Mouse (Mus musculus) heart, adult 2 months (tissue): ENCODE measurements around the gene Cadm2.

ENCODE experiments used
- CTCF ChIP-seq: fragments of 200-600 bp; IDR thresholded peaks from 2 replicates; pipeline ENCODE4 v1.8.1; 2022; ENCODE audit warnings: antibody characterized with exemption, mild to moderate bottlenecking, moderate library complexity
- POLR2A ChIP-seq: fragments of 200-500 bp; IDR thresholded peaks from 2 replicates; pipeline ENCODE4 v1.6.1; 2011; ENCODE audit warnings: mild to moderate bottlenecking, low read depth, low read length, control low read depth; ENCODE audit not compliant: insufficient read depth

GRCm38 (mm10) chr16:66622423-66622822 lies 998.3 kb downstream of the Cadm2 start:
- TF ChIP-seq CTCF (no peak), POLR2A (no peak)
